Mouse (Mus musculus) T-helper 17 cell (primary cell): ENCODE measurements around the gene Stfa2.
"Not testable (repeated sequence)": the region's sequence is repeated elsewhere in the genome, so short reads cannot be mapped to it uniquely, and the experiment has no call there.

ENCODE experiments used
- in situ Hi-C, 2 experiments: fragments of 300-600 bp; cut with MboI, MseI; formaldehyde crosslinking; loops; 1 replicate in 1 of 2; 2 replicates in 1 of 2; pipeline ENCODE4 v1.15.1; 2025; ENCODE audit warnings: high pct_unique_total_duplicates in 2 of 2

Stfa2 gene

DNA sequence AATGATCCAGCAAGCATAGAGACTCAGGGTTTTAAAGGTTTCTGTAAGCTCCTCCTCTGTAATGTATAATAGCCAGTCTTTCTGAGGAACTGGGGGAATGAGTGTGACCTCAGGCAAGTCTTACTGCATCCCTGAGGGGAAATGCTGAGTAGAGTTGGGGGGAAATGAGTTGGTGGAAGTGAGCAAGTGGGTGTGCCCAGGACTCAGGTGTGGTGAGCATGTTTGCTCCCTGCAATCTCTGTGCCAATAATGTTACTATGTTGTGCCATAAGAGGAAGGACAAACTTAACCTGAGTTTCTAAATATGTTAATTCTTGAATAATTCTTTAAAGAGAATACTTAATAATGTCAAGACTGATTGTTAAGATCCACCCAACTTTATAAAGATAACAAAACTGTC is at the start of gene Stfa2:
Gene Stfa2 (minus strand): TSS at position 101 of the 400 bp plus-strand sequence.
- in situ Hi-C loops: no loop called here

DNA sequence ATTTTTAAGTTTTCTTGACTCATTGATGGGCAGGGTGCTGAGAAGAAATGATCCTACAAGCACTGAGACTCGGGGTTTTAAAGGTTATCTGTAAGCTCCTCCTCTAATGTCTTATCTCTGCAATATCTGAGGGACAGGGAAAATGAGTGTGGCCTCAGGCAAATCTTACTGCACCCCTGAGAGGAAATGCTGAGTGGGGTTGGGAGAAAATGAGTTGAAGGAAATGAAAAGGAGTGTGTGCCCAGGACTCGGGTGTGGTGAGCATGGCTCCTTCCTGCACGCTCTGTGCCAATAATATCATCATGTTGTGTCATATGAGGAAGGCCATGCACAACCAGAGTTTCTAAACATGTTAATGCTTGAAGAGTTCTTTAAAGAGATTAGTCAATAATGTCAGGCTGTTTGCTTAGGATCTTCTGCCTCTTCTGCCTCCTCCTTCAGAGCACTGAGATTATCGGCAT is 47.1 kb upstream of the Stfa2 start, which contains the start of gene Stfa3:
Gene Stfa3 (minus strand): TSS at position 51 of the 461 bp plus-strand sequence.
- in situ Hi-C loops: no loop called here

DNA sequence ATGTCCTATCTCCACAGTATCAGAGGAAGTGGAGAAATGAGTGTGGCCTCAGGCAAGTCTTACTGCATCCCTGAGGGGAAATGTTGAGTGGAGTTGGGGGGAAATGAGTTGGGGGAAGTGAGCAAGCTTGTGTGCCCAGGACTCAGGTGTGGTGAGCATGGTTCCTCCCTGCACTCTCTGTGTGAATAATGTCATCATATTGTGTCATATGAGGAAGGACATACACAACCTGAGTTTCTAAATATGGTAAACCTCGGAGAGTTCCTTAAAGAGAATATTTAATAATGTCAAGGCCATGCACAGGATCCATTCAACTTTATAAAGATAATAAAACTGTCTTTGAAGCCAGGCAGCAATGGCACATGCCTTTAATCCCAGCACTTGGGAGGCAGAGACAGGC is 12.7 kb upstream of the Stfa2 start:
- in situ Hi-C loops: not testable (repeated sequence)

DNA sequence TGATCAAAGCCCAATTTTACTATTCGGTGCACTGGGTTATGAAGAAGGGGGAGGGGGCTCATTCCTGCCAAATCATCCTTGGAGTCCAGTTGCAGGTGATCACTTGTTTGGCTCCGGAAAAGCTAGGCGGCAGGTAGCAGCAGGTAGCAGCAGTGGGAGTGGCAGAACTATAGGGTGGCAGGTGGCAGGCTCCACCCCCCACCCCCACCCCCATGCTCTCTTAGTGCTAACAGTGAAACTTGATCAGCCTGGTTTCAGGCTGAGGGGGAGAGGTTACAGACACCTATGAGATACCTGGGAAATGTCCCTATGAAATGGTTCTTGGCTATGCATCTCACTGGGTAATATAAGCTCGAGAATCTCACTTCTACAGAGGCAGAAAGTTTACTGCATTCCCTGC is 19.2 kb downstream of the Stfa2 start:
- in situ Hi-C loops: loop anchor here in 1 of 2 experiments (5.0 kb wide), 1 partner anchor 202 kb away; no protein-coding TSS in a partner anchor

DNA sequence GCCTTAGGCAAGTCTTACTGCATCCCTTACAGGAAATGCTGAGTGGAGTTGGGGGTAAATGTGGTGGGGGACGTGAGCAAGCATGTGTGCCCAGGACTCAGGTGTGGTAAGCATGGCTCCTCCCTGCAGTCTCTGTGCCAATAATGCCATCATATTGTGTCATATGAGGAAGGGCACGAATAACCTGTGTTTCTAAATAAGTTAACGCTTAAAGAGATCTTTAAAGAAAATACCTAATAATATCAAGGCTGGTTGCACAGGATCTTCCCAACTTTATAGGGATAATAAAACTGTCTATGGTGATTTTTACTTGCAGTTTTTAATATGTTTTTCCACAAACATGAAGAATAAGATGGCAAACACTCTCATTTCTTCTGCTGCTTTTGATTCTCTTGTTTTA is 40.6 kb downstream of the Stfa2 start, which contains the start of gene BC100530:
Gene BC100530 (minus strand): TSS at position 101 of the 400 bp plus-strand sequence.
- in situ Hi-C loops: loop anchor here in 1 of 2 experiments (10.0 kb wide), 1 partner anchor 363 kb away; no protein-coding TSS in a partner anchor
